In genomic region chr17:51645866-51646265, GRCm38 (mm10) we compare ENCODE assay signal across 21 mouse cellular contexts.
DNase-seq lines count a peak whose midpoint lies in the region; ATAC-seq and TF ChIP-seq lines count a peak whose summit lies in the region.
"Had no signal": no experiment of that assay in that cellular context is flagged by ENCODE, and none has a peak within 500 bp of the region (broad histone marks: within the 10 kb centered on the region; RNA-seq: fewer than 3 reads in every experiment).

No protein-coding gene starts in this region.

- no peak for TF ChIP-seq CTCF in heart, adult 2 months (IDR thresholded peaks at IDR 0.05)

- H3K27ac ChIP-seq in heart, adult 2 months: no peak overlapping the region
- no peak overlapping the region for H3K27ac ChIP-seq in kidney, embryonic 14.5 days (ENCODE audit: low read depth, low read length)
- H3K27ac ChIP-seq: embryonic facial prominence, embryonic 10.5 days; embryonic facial prominence, embryonic 12.5 days; forebrain, embryonic 12.5 days; forebrain, embryonic 15.5 days had no signal

- no peaks in the 10 kb centered on the region for H3K9me3 ChIP-seq in kidney, embryonic 14.5 days (ENCODE audit: control insufficient read depth, low read length)
- H3K9me3 ChIP-seq: embryonic facial prominence, embryonic 10.5 days; embryonic facial prominence, embryonic 12.5 days; forebrain, embryonic 12.5 days; forebrain, embryonic 15.5 days had no signal

- ATAC-seq in frontal cortex, adult (ENCODE audit: low TSS enrichment): peak; percentile 64
- ATAC-seq in kidney, embryonic 14.5 days (ENCODE audit: low FRiP score, low TSS enrichment): no peak
- ATAC-seq: forebrain, embryonic 15.5 days; forebrain, postnatal 0 days had no signal

- no peak overlapping the region for H3K4me3 ChIP-seq in heart, adult 2 months
- H3K4me3 ChIP-seq in kidney, embryonic 14.5 days (ENCODE audit: low read length): no peak overlapping the region
- H3K4me3 ChIP-seq: embryonic facial prominence, embryonic 10.5 days; embryonic facial prominence, embryonic 12.5 days; forebrain, embryonic 12.5 days; forebrain, embryonic 15.5 days had no signal

- no peak for TF ChIP-seq EP300 in heart, adult 2 months (IDR thresholded peaks at IDR 0.05; ENCODE audit: insufficient read depth, low read depth, low read length)

- 68% methylated on average over 1 of the region's 1 CpGs for WGBS in heart, adult 2 months
- 53% methylated on average over 1 of the region's 1 CpGs for WGBS in kidney, embryonic 14.5 days

- no peak overlapping the region for H3K4me2 ChIP-seq in kidney, embryonic 14.5 days (replicated peaks; ENCODE audit: low read depth, low read length)
- H3K4me2 ChIP-seq: embryonic facial prominence, embryonic 12.5 days; forebrain, embryonic 12.5 days; forebrain, embryonic 15.5 days had no signal

- no peak for DNase-seq in frontal cortex, postnatal 10 days (ENCODE audit: low spot score in 2 of 2)
- DNase-seq in heart, adult 11 months: peak; percentile 58
- DNase-seq in heart, adult 2 months: no peak
- DNase-seq in right cerebral cortex, adult 18-20 months: peak; percentile 53
- no peak for DNase-seq in right cerebral cortex, postnatal 10 days (ENCODE audit: low spot score in 2 of 2)
- DNase-seq in telencephalon, adult 2 months (ENCODE audit: low read depth, low spot score): peak; percentile 40
- DNase-seq: adrenal gland, adult 2 months; adrenal gland, postnatal 10 days; adrenal gland, postnatal 25 days; cerebellum, adult 11-12 months; cerebellum, adult 2 months; cerebellum, adult 9-10 months; cerebellum, postnatal 10 days; cerebellum, postnatal 25 days; forebrain, postnatal 0 days had no signal

- peaks cover 2% of the 10 kb centered on the region; the same call in 1 of the 2 replicates for H3K79me2 ChIP-seq in heart, adult 2 months (replicated peaks; ENCODE audit: control insufficient read depth, insufficient read depth, low read length)

- no peak overlapping the region for H3K9ac ChIP-seq in heart, adult 2 months (ENCODE audit: low read depth, low read length)
- H3K9ac ChIP-seq in kidney, embryonic 14.5 days (ENCODE audit: low read depth, low read length): no peak overlapping the region
- H3K9ac ChIP-seq: embryonic facial prominence, embryonic 12.5 days; forebrain, embryonic 12.5 days; forebrain, embryonic 15.5 days; forebrain, postnatal 0 days had no signal

- intact Hi-C loops in heart, adult 2 months (cut with DNase I): no loop called here

- no peaks in the 10 kb centered on the region for H3K36me3 ChIP-seq in heart, adult 2 months (ENCODE audit: control insufficient read depth, insufficient read depth, low read length)
- no peaks in the 10 kb centered on the region for H3K36me3 ChIP-seq in kidney, embryonic 14.5 days (ENCODE audit: control insufficient read depth, insufficient read depth, low read length)
- H3K36me3 ChIP-seq: embryonic facial prominence, embryonic 10.5 days; embryonic facial prominence, embryonic 12.5 days; forebrain, embryonic 12.5 days; forebrain, embryonic 15.5 days had no signal

- no peaks in the 10 kb centered on the region for H3K4me1 ChIP-seq in heart, adult 2 months (ENCODE audit: control insufficient read depth, insufficient read depth, low read length)
- H3K4me1 ChIP-seq in kidney, embryonic 14.5 days (ENCODE audit: control insufficient read depth, insufficient read depth, low read length): no peaks in the 10 kb centered on the region
- H3K4me1 ChIP-seq: embryonic facial prominence, embryonic 12.5 days; forebrain, embryonic 12.5 days; forebrain, embryonic 15.5 days had no signal

- no peaks in the 10 kb centered on the region for H3K27me3 ChIP-seq in heart, adult 2 months (ENCODE audit: control insufficient read depth, insufficient read depth, low read length)
- no peaks in the 10 kb centered on the region for H3K27me3 ChIP-seq in kidney, embryonic 14.5 days (ENCODE audit: control insufficient read depth, insufficient read depth, low read length)
- H3K27me3 ChIP-seq: embryonic facial prominence, embryonic 12.5 days; forebrain, embryonic 12.5 days; forebrain, embryonic 15.5 days had no signal

- no peak for TF ChIP-seq POLR2A in heart, adult 2 months (IDR thresholded peaks at IDR 0.05; ENCODE audit: insufficient read depth, low read depth, low read length)

Comparison
In these comparisons a context has a peak if more than half of its experiments do, and no peak if none do; other contexts are left out.
1. DNase-seq: peak in heart, adult 11 months (single experiment), right cerebral cortex, adult 18-20 months (single experiment) and telencephalon, adult 2 months (single experiment); none in frontal cortex, postnatal 10 days (0 of 2), heart, adult 2 months (0 of 2) and right cerebral cortex, postnatal 10 days (0 of 2).